Mouse (Mus musculus) testis, postnatal 14 days (tissue): ENCODE measurements around the gene Rcl1.
A peak's percentile ranks its signal among the peaks of the same experiment; 100 is the strongest.

Source experiments
- DNase-seq: peaks from one replicate; pipeline ENCODE4 v3.0.0; 2021; ENCODE audit warnings: low spot score

The Rcl1 gene

DNA sequence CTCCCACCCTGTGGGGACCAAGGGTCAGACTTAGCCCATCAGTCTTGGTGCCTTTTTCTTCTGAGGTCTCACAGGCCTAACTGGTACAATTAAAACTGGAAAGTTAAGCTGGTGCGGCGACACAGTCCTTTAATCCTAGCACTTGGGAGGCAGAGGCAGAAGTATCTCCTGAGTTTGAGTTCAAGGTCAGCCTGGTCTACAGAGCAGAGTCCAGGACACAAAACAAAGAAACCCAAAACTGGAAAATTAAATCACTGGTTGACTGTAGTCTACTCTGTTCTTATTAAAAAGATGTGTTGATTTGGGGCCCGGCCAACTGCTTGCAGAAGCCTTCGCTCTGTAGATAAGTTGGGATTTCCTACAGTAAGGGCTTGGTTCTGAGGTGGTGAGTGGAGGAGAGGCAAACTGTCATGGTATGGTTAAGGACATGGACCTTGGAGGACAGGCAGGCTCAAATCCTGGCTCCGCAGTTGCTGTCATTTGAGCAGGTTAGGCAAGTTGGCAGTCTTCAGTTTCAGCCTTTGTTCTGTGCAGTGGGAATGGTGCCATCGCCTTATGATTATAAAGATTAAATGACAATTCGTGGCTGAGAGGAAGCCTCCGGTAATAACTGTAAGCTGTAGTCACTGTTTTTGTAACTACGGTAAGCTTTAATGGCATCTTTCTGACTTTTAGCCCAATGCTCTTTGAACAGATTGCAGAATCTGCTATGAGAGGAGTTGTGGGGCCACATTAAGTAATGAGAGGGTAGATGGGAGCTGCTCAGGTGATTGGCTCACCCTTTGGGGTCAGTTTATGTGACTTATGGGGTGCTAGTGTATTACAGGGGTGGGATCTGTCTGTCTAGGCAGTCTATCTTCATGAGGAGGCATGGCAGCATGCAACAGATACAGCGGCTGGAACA is 12.8 kb downstream of the Rcl1 start:
- no peak for DNase-seq

DNA sequence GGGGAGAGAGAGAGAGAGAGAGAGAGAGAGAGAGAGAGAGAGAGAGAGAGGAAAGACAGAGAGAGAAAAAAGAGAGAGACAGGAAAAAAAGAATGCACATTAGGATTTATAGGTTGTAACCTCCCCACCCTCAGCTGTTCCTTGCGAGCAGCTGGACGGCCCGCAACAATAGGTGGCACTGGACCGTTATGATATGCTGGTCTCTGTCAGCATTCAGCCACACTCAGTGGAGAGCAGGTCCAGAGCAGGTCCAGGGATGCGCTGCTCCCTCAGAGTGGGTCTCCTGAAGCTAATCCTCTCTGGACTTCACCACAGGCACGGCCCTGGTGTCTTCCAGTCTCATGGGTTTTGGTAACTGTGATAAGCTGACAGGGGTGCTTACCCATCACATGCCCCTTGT is 15.6 kb downstream of the Rcl1 start:
- DNase-seq = no peak

DNA sequence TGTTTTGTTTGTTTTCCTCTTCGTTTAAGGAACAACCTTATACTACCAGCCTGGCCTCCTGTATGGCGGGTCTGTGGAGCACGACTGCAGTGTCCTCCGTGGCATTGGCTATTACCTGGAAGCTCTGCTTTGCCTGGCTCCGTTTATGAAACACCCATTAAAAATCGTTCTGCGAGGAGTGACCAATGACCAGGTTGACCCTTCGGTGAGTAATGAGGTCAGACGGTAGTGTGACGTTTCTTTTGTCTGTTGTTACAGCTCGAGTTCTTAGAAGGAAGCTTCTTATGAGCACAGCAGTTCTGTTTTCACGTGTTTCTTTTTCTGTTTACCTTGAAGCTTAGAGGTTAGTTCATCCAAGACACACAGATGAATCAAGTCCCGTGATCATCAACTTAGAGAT is 17.0 kb downstream of the Rcl1 start:
- no peak for DNase-seq

DNA sequence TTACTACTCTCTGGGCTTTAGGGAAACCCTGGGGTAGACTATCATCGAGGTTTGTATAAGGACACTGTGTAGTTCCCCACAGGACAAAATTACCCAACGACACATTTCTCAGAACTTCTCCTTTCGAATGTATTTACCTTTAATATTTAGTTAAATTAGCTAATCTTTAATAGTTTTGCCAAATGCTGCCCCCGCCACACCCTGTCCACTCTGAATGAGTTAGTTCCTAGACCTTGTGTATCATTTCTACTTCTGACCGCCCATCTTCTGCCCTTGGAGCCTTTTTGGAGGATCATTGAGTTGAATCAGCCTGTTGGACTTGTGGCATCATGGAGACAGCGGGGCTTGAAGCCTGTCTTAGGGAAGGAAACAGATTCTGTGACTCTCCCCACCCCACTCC is 19.1 kb downstream of the Rcl1 start:
- DNase-seq = no peak

DNA sequence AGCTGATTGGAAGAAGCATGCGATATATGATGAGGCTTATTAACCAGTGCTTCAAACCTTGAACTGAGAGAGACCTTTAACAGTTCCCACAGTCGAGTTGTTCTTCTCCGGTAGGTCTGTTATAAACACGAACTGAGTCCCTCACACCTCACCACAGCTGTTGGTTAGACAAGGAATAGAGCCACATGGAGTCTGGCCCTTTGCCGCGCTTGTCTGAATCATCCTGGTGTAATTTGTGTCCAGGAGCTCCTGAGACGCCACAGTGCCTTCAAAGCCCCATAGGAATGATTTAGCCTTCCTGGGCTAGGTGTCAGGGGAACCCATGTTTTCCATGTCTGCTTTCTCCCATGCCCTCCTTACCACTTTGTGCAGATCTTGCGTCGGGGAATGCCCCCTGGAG is 20.2 kb downstream of the Rcl1 start:
- no peak for DNase-seq

DNA sequence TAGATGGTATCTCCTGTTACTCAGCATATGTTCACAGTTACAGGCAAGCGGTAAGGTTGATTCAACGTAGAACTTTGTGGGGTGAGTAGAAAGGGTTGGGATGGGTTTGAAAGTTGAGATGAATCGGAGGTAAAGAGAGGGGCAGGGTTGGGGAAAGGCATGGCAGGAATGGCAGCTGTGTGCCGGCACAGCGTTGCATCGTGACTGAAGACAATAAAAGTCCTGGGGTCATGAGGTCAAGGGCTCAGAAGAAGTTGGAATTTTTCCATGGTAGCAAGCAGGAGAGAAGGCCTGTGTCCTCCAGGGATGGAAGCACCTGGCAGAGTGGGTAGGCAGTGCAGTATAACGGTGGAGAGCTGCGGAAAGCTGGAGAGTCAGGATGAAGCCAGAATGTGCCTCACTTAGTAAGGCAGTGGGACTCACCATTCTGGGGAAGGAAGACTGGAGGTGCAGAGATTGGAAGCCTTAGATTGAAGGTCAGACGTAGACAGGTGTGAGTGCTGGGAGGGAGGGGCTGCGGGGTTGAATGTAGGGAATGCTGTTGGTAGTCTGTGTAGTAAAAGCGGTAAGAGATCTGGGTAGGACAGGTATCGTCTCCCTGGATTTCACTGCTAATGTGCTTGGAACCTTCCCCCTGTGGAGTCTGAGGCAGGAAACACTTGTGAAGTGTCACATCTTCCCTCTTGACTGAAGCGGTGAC is 23.9 kb downstream of the Rcl1 start:
- no peak for DNase-seq

DNA sequence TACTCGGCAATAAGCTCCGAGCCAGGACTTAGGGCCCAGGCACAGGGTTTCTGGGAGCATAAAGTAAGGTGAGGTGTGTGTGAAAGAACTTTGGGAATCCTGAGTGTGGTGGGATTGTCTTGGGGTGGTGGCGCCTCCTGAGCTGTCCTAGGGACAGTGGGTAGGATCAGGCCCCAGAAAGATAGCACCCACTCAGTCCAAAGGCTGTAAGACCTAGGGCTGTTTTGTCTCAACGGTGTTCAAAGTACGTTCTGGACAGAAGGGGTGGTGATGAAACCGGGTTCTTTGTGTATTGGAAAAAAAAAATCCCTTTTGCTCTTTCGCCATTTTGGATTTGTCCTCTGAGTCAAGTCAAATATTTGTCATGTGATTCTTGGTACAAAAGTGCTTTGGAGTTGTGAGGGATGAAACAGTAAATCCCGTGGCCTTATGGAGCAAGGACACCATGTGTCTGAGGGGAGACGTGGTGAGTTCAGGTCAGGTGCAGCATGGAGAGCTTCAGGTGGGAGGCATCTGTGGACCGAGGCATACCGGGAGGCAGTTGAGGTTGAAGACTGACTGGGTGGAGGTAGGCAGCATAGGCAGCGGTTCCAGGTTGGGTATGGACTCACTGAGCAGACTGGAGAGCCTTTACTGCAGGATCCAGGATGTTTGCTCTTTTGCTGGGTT is 25.3 kb downstream of the Rcl1 start:
- DNase-seq = no peak

DNA sequence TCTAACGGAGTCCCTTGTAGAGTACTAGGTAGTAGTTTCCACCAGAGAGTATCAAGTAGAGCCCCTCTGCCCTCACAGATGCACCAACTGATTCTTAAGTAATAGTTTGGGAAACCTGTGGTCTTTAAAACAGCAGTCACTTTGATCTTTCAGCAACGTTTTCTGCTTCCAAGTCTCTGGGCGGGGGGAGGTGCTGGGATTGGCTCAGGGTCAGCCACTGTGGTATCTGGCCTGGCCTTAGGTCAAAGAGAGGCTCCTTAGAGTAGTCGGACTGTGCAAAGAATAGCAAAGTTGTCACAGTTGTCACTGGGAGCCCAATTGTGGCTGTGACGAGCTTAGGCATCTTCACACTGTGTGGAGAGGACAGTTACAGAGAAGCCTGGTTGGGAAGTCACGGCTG is 26.2 kb downstream of the Rcl1 start:
- DNase-seq = no peak

DNA sequence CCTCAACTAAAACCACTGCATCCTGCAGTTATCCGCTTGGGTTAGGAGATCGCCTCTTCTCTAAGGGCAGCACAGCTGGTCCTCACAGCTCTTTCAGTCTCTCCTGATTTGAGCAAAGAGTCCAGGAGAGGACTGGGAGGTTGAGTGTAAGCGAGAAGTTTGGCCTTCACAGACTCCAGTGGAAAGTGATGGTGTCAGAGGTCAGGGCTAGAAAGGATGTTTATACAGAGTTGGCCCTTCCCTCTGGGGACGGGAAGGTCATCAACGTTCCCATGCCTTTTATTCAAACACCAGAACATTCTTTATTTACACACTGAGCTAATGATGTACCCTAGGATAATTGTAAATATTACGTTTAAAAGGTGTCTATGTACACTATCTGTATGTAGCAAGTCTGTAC is 27.0 kb downstream of the Rcl1 start:
- DNase-seq = peak; percentile 32

DNA sequence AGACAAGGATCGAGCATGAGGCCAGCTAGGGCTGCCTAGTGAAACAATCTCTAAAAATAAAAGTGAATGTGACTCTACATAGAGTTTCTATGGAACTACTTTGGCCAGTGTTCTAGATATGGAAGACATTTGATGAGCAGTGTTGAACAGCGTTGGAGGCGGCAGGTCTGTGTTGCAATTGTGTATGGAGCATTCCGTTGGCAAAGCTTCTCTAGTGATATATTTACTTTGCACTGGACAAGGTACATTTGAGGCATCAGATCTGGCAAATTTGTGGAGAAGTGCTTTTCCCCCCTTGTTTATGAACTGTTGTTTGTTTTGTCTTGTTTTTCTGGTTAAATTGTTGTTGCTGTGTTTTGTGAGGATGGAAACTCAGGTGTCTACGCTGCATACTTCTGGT is 28.4 kb downstream of the Rcl1 start:
- no peak for DNase-seq

DNA sequence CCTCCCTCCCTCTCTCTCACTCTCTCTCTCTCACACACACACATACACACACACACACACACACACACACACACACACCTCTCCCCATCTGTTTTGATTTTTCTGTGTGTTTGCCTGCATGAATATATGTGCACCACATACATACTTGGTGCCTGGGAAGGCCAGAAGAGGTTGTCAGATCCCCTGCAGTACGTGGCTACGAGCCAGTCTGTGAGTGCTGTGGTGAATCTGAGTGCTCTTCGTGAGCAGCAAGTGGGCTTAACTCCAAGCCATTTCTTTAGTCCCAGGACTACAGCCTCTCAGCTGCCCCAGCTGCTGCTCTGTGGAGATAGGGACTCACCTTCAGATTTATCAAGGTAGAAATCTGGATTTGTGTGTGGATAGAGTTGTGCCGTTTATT is 30.0 kb downstream of the Rcl1 start:
- DNase-seq = no peak

DNA sequence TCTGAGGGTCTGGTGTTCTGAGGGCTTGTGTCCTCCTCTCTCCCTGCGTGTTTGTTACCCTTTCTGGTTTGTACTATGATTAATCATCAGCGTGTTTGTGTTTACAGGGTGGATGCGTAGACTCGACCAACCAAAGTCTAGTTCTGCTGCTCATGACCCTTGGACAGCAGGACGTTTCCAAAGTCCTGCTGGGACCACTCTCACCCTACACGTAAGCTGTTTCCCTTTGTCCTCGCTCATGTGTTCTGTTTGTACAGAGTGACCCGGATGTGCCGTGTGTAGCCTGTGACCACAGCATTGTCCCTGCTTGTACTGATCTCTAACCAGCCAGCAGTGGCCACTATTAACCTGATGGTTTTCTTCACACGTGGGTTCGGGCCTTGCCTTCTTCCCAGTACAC is 33.1 kb downstream of the Rcl1 start:
- DNase-seq = no peak

DNA sequence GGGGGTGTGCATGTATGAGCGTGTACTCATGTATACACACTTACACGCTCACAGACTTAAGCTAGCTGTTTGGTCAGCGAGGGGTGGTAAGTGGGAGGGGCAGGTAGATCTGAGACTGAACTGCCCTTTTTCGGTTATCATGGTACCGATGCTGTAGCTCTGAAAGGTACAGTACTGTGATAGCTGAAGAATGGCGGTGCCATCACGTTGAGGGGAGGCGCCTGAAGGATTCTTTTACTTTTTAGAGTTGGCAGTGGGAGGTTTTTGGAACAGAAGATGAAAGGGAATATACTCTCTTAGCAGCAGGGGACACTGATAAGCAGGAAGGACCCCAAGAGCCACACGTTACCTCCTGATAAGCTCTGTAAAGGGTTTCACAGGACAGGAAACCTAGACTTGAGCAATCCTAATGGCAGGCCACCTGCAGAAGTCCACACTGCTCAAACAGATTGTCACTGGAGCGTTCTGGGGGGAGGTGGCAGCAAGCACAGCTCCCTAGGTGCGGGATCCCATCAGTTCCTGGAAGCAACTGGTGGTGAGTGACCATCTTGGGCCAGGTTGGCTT is 34.1 kb downstream of the Rcl1 start:
- DNase-seq = no peak

DNA sequence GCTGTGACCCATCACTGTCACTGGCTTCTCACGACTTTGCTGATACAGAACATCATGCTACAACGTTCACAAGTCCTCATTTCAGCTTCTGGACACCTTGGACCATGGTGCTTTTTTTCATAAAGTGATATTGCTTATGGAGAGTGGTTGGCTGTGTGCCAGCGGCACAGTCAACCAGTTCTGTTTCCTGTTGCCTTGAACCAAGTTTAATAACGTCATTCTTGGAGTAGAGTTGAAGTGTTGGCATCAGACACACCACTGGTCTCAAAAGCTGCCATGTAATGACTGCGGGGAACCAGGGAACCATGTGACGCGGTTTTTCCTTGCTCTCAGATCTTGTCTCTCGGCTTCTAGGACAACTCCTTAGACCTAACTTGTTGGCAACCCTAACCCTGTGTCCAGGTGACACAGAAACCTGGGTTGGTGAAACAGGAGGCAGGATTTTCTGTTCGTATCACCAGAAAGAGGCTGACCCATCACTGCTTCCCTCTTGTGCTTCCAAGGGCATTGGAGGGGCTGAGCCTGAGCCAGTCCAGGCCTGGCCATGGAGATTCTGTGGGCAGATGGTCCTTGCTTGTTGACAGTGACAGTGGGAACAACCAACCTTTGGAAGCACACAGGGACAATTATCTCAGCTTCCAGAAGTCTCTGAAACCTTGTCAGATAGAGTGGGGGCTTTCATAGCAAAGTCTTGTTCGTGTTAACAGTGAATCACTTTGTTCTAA is 37.5 kb downstream of the Rcl1 start:
- DNase-seq = no peak

DNA sequence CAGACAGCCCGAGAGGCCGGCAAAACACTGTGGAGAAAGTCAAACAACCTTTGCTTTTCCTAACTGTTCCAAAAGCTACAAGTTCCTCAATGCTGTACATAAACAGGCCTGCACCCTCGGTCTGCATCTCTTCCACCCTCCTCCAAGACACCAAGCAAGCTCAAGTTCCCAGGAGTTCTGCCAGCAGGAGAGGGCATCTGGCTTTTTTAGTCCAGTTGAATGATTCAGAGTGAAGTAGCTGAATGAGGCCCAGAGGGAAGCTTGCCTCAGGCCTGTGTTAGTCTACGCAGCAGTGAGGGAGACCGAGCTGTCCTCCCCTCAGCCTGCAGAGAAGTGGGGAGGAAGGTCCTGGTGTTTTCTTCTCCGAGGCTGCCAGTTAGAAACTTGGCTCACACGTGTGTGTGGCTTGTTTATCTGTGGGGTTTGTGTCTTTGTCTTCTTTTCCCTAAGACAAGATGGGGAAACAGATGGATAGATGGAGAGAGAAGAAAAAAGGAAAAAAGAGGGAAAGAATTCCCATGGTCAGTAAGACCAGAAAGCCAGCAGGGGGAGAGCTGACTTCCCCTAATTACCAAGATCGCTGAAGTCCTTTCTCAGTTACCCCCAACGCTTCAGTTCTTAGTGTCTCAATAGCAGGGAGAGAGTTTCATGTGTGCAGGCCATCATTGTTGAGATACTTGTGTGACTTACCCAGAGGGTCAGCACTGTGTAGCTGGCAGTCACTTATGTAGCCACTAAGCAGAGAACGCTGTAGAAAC is 38.7 kb downstream of the Rcl1 start:
- DNase-seq = no peak

DNA sequence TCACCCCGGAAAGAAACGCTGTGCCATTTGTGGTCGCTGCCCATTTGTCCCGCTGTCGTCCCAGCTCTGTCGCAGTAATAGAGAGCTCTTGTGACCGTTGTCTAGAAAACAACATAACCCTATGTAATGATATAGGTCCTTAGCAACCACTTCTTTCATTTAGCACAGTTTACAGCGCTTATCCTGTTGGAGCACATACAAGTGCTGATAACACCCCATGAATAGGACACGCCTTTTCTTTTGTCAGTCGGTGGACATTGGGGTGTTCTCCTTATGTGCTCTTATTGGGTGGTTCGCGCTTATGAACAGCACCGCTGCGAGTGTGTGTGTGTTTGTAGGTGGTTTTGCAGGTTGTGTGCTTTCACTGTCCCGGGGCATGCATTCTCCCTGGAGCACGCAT is 39.8 kb downstream of the Rcl1 start:
- no peak for DNase-seq

DNA sequence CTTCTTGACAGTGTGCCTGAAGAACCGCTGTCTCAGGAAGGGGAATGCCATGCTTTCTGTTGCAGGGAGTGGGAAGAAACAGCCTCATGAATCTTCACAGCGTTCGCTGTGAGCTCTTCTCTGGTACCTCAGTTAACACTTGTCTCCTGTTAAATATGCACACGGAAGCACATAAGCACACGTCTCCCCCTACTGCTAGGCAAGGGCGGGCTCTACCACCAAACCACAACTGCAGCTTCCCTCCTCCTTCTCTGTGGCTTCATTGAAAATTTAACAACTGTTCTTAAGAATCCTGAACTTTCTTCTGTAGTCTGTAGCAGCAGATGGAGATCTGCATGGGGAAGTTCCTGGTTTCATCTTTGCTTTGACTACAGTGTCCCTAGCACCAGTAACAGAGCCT is 41.1 kb downstream of the Rcl1 start:
- no peak for DNase-seq

DNA sequence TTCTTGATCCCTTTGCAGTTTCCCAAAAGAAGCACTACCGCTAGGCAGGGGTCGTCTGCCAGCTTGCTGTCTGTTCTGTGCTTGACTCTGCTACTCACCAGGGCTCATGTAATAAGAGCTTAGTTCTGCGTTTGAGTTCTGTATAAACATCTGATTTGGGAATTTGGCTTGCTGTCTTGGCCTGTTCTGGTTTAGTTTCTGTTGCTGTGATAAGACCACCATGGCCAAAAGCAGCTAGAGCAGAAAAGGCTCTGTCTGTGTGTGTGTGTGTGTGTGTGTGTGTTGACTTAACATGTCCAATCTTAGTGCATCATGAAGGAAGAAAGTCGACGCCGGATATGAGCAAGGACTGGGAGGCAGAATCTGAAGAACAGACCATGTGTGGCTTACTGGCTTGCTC is 44.2 kb downstream of the Rcl1 start:
- no peak for DNase-seq

DNA sequence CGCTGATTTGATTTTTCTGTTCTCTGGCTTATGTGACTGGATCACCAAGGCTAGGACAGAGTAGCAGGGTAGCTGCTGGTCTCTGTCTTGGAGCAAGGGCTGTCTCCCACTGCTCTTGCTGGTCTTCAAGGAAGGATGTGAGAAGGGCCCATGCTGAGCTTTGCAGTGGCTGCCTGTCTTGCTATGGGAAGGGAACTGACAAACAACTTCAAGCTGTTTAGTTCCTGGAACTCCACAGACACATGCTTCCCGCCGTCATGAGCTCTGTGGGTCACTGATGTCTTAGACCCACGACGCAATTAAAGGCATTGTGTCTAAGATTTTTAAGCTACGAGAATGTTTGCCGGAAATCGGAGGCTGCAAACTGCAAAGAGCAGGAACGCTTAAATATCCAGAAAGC is 45.6 kb downstream of the Rcl1 start:
- no peak for DNase-seq

DNA sequence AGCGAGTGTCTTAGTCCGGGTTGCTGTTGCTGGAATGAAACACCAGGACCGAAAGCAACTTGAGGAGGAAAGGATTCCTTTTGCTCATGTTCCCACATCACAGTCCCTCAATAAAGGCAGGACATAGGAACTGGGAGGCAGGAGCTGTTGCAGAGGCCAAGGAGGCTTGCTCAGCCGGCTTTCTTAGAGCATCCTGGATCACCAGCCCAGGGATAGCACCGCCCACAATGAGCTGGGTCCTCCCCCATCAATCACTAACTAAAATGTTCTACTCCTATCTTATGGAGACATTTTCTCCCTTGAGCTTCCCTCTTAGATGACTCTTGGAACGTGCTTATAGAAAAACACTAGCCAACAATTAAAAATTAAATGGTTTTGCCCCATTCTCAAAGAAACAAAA is 48.4 kb downstream of the Rcl1 start:
- DNase-seq = no peak

DNA sequence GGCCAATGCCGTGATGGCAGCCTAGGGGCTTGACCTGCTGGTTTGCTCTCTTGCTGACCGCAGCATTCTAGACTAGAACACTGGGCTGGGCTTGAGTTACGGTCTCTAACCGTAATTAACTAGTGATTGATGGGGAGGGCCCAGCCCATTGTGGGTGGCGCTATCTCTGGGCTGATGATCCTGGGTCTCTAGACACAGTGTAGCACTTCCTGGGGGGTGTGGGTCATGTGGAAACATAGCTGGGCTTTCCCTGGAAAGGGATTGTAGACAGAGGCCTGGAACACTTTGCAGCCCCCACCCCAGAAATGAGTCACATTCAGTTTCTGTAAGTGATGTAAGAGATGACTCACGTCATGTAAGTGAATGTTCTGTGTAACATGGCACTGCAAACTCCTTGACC is 48.9 kb downstream of the Rcl1 start:
- no peak for DNase-seq
